Mouse (Mus musculus): ENCODE results near the gene Rai1.

The Rai1 gene

GRCm38 (mm10) chr11:60163362-60163761 is 58.5 kb downstream of the Rai1 start:
- DNase-seq (ENCODE audit: low spot score in 2 of 2): no peak

- DNase-seq (ENCODE audit: low spot score in 2 of 2): no peak
Measured at GRCm38 (mm10) chr11:60164450-60164849, 59.6 kb downstream of the Rai1 start.

GRCm38 (mm10) chr11:60165076-60165475 is 60.3 kb downstream of the Rai1 start:
- no peak for DNase-seq (ENCODE audit: low spot score in 2 of 2)

DNA sequence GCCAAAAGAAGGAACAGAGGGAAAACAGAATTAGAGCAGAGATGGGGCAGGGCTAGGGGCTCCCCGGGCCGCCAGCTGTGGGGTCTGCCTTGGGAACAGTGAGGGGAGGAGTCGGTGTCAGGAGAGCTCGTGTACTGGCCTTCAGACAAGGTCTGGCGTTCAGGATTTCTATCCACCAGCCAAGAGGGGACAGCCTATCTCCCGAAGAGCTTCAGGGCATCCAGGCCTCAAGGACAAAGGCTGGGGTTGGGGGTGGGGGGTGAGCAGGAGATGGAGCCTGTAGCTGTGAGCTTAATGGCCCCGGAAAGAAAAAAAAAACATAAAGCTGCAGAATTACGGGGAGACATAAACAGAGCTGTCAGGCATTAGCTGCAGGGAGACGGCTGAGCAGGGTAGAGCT is 64.0 kb downstream of the Rai1 start:
- DNase-seq (ENCODE audit: low spot score in 2 of 2): no peak

DNA sequence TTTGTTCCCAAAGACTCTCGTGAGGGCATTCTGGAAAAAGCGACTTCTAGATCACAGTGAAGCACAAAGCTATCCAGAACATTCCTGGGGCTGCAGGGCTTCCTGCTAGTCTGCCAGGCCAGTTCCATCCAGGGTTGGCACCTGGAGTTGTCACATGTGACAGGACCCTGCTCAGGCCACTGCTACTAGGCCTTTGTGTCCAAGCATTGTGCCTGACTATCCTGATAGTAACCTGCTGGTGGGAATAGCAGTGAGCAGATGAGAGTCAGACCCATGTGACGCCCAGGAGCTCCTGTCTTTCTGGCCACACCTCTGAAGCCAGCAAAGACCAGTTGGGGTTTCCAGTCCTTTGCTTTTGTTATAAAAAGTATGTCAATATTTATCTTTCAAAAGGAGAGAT is 67.3 kb downstream of the Rai1 start:
- DNase-seq (ENCODE audit: low spot score in 2 of 2): no peak

DNA sequence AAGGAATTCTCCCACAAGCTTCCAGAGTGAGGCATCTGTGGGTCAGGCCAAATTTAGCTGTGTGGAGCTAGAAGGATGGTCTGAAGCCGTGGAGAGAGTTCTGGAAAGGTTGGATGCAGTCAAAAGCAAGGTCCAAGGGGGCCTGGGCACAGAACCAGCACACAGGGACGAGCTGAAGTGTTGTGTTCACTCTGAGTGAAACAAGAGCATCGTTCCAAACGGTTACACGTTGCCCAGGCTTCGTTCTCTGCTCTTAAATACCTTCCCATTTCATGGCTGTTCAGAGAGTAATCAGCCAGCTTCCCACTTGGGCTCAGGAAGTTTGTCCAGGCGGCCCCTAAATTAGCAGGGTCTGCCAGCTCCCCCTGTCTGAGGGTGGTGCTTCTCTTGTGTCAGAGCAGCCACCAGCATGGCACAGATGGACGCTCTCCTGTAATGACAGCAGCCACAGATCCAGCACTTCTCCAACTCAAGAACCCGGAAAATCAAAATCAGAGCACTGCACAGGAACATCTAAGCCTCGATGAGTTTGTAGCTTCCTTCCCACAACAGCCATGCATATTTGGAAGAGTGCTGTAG is 68.9 kb downstream of the Rai1 start:
- DNase-seq (ENCODE audit: low spot score in 2 of 2): no peak

DNA sequence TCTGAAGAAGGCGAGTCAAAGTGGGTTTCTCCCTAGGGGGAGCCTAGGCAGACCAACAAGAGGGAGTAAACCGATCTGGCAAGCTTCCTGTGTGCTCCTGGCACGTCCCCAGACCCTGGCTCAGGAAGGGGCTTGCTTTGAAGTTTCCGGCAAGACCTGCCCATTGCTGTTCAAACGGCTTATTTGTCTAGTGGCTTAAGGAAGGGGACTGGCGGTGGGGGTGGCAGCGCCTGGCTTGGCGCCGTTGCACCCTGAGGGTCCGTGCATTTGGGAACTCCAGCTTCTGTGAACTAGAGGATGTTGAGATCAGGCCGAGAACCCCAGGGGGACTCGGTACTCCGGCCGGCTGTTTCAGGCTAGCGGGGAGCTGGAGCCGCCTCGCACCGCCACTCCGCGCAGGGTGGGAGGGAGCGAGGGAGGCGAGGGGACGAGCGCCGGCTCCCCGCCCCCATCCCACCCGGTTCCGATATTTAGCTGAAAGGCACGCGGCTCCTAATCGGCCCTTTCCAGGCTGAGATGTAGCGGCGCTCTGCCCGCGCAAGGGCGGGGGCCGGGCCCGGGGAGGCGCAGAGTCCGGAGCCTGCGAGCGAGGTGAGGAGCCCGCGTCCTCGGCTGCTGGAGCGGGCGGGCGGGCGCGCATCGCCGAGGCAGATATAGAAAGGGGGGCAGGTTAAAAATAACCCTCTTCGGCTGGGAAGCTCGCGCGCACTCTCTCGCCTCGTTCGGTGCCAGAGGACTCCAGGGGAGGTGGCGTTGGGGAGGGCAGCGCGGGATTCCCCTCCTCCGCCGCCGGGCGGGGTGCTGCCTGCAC is 70.8 kb downstream of the Rai1 start:
- DNase-seq (ENCODE audit: low spot score in 2 of 2): peak in 1 of 2 experiments; percentile 32

DNA sequence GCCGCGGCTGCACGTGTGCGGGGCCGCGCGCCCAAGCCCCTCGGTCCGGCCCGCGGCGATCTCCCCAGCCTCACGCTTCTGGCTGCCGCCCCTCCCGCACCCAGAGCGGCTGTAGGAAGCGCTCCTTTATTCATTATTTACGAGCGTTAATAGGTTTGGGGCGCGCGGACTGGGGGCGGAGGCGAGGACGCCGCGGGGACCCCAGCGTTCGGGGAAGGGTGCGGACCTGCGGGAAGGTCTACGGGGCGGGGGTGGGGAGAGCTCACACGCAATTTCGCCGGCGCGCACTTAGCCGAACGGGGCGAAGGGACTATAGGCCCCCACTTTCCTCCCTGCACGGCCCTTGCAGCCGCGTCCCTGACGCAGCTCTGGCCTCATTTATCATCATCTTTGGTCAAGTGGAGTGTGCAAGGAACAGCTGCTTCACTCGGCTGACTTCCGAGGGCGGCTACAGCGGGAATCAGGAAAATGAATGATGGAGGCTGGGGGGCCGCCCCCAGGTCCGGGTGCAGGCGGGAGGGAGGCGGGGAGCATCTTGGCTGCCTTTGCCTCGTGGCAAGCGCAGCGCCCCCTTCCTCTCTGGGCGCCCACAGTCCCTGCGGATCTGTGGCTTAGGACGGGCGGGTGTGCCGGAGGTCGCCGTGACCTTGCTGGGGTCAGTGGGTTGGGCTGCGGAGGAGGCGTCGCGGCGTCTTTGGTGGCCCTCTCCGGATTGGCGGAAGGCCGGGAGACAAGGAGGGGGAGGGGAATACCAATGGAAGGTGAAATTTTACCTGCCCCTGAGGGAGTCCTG is 71.6 kb downstream of the Rai1 start:
- peak; percentile 35 to 36 for DNase-seq (ENCODE audit: low spot score in 2 of 2)

- DNase-seq (ENCODE audit: low spot score in 2 of 2): peak in 1 of 2 experiments; percentile 29
Measured at GRCm38 (mm10) chr11:60176975-60177657, 72.3 kb downstream of the Rai1 start.

- DNase-seq (ENCODE audit: low spot score in 2 of 2): no peak
Measured at GRCm38 (mm10) chr11:60178005-60178404, 73.2 kb downstream of the Rai1 start.

- no peak for DNase-seq (ENCODE audit: low spot score in 2 of 2)
Measured at GRCm38 (mm10) chr11:60178506-60178905, 73.7 kb downstream of the Rai1 start.

DNA sequence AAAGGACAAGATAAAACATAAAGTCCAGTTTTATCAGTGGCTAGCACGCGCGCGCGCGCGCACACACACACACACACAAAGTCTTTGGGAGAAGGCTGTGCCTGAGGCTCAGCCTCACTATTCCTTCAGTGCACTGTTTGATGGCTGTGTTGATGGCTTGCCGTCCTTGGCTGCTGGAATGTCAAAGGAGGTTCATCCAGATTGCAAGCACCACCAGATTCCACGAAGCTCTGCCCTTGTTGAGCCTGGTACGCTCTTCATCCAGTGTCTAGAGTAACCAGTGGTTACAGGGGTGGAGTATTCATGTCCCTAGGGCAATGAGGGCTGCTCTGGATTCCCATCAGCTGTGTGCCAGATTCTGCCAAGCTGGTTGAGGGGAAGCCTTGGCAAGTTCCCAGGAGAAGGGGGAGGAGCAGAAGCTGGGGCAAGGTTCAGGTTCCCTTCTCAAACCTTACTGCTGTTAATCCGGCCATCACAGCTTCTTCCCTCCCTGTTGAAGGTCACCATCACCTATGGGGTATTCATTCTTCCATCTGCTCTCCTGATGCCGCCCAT is 77.4 kb downstream of the Rai1 start:
- no peak for DNase-seq (ENCODE audit: low spot score in 2 of 2)

- no peak for DNase-seq (ENCODE audit: low spot score in 2 of 2)
Measured at GRCm38 (mm10) chr11:60182741-60183140, 77.9 kb downstream of the Rai1 start.

DNA sequence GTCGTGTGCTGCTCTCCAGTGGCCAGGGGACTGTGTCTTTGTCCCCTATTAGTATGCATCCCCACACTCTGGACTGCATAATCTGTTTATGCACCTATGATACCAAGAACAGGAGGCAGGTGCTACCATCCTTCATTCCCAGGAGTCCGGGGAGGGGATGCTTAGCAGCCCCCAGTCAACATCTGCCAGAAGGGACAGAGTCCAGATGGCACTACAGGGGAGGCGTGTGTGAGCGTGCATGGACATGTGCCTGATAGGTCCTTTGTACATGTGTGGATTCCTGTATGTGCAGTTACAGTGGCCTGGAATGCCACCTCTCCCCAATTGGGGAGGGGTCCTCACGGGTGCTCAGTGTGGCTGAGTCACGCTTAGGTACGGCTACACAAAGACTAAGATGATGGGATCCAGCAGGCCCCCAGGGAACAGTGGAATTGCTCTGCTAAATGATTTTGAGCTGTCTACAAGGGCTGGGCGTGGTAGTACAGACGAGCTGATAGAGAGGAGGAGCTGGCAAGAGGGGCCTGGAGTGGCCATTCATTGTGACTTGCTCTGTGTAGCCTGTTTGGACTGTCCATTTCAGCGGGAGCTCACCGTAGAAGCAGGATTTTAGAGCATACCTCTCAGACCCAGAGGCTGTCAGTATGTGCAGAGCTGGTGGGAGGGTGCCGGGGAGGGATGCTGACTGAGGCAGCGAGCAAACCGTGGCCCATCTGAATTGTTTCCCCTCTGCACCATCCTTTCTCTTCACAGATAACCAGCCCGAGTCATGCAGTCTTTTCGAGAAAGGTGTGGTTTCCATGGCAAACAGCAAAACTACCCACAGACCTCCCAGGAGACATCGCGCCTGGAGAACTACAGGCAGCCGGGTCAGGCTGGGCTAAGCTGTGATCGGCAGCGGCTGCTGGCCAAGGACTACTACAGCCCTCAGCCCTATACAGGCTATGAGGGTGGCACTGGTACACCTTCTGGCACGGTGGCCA is 79.8 kb downstream of the Rai1 start:
- peak; percentile 43 to 49 for DNase-seq (ENCODE audit: low spot score in 2 of 2)

GRCm38 (mm10) chr11:60185396-60186231 is 80.8 kb downstream of the Rai1 start:
- peak; percentile 61 to 72 for DNase-seq (ENCODE audit: low spot score in 2 of 2)

- DNase-seq (ENCODE audit: low spot score in 2 of 2): no peak
Measured at GRCm38 (mm10) chr11:60187070-60187469, 82.3 kb downstream of the Rai1 start.

GRCm38 (mm10) chr11:60188275-60188853 is 83.6 kb downstream of the Rai1 start:
- DNase-seq (ENCODE audit: low spot score in 2 of 2): no peak

- no peak for DNase-seq (ENCODE audit: low spot score in 2 of 2)
Measured at GRCm38 (mm10) chr11:60189501-60190040, 84.8 kb downstream of the Rai1 start.
